Mouse (Mus musculus): ENCODE measurements around the gene Kif3a.
"Not testable (repeated sequence)": the region's sequence is repeated elsewhere in the genome, so short reads cannot be mapped to it uniquely, and the experiment has no call there.

The Kif3a gene

GRCm38 (mm10) chr11:53543021-53543420 lies 24.2 kb upstream of the Kif3a start:
- no peak for DNase-seq (ENCODE audit: extremely low read depth, low read depth)

DNA sequence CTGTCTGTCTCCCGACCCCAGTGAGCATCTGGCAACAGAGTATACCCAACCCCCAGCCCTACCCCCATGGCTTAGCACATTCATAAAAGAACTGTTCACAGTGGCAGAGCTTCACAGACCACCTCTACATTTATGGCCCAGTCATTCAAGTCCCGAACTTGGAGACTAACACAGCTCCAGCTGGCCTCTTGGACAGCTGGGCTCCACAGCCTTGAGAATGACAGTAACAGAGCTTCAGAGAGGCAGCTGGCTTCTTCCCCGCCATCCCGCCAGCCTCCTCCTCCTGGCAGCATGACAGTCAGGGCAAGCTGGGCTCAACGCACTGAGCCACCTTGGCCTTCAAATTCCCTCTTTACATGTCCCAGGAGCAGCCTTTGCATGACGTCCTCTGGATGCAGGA lies 20.9 kb upstream of the Kif3a start:
- DNase-seq (ENCODE audit: extremely low read depth, low read depth) = no peak

DNA sequence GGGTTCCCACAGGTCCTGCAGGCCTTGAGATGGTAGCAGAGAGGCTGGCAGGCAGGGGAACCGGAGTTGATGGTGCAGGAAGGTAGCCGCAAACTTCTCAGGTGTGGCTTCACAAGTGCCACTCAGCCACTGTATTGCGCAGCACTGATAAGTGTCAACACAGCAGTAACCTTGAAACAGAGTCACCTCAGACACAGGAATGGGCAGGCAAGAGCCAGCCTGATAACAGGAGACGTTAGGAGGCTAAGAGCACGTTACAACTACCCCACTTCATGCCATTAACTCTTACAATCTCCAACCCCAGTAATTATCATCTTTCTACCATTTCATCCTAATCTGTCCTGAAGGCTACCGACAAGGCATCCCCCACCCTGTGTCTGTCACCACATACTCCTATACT lies 19.6 kb upstream of the Kif3a start:
- DNase-seq (ENCODE audit: extremely low read depth, low read depth) = no peak

- DNase-seq (ENCODE audit: extremely low read depth, low read depth) = no peak
Observed at GRCm38 (mm10) chr11:53548036-53548605, 19.1 kb upstream of the Kif3a start.

DNA sequence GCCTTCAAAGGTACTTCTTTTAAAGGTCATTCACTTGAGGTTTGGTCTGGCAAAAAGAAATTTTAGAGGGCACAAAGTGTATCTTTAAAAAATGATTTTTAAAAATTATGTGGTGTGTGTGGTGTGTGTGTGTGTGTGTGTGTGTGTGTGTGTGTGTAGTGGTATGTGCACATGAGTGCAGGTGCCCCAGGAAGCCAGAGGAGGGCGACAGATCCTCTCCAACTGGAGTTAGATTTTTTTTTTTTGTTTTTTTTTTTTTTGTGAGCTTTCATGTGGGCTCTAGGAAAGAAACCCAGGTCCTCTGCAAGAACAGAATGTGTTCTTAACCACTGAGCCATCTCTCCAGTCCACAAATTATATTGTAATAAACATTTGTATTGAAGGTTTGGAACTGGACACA lies 16.5 kb upstream of the Kif3a start:
- no peak for DNase-seq (ENCODE audit: extremely low read depth, low read depth)

DNA sequence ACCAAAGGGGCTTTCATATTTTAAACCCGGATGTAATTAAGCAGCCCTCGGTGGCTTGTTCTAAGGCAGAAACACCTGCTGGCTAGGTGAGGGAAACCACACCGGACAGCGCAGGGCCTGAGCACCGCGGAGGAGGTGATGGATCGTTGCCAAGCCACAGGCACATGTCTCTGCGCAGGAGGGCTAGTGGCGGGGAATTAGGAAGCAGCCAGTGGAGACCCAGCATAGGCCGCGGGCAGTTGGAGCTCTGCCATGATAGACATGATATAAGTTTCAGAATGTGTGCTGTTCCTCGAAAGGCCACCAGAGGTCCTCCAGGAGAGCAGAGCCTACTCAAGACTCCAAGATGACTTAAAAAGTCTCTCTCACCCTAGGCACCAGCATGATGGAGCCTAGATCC lies 15.4 kb upstream of the Kif3a start:
- peak; percentile 86 for DNase-seq (ENCODE audit: extremely low read depth, low read depth)

DNA sequence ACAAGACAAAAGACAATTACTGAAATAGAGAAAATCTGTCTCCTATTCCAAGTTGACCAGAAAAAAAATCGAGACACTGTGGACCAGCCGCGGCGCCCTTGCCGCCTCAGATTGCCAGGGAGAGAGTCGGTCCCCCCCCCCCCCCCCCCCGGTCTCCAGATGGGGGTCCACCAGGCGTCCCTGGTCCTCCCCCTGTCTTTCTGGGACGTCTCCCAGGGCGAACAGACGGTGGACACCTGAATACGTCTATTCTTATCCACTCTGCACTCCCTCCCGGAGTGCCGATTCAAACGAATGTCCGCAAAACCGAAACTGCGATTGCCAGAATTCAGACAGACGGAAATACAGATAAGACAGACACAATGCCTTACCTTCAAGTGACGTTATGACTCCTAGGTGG lies 10.7 kb upstream of the Kif3a start:
- DNase-seq (ENCODE audit: extremely low read depth, low read depth) = not testable (repeated sequence)

GRCm38 (mm10) chr11:53557992-53558391 lies 9.2 kb upstream of the Kif3a start:
- DNase-seq (ENCODE audit: extremely low read depth, low read depth) = not testable (repeated sequence)

GRCm38 (mm10) chr11:53559980-53560379 lies 7.2 kb upstream of the Kif3a start:
- not testable (repeated sequence) for DNase-seq (ENCODE audit: extremely low read depth, low read depth)

DNA sequence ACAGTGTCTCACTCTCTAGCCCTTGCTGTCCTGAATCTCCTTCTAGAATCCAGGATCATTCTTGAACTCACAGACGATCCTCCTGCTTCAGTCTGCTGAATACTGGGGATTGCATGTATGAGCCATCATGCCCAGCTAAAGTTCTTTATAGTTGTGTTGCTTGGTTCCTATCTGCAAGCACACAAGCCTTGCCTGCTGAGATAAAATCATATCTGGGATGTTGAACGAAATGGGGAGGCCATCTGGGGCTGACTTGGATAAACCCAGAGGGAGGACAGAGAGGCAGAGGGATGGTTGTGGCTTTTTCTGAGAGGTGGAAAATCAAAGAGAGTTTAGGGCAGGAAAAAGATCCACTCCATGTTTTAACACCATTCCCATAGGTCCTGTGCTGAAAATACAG lies 5.2 kb upstream of the Kif3a start:
- DNase-seq (ENCODE audit: extremely low read depth, low read depth) = no peak

DNA sequence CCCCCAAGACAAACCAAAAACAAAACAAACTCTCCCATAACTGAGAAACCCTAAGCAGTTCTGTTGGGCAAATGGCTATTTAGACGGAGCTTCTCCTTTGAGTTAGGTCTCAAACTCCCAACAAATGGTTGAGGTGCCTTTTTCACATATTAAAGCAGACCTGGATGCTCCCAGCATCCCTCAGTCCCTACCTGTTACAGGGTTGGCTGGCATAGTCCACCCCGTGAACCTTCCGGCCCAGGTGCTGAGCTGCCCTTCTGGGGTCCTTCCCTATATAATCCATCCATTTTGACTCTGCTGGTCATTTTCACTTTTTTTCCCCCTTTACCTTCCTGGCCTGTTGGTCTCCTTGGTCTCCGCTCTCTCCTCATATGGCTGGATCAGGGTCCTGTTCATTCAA lies 533 bp upstream of the Kif3a start:
- DNase-seq (ENCODE audit: extremely low read depth, low read depth) = no peak

GRCm38 (mm10) chr11:53580562-53580961 lies 13.4 kb downstream of the Kif3a start:
- no peak for DNase-seq (ENCODE audit: extremely low read depth, low read depth)

DNA sequence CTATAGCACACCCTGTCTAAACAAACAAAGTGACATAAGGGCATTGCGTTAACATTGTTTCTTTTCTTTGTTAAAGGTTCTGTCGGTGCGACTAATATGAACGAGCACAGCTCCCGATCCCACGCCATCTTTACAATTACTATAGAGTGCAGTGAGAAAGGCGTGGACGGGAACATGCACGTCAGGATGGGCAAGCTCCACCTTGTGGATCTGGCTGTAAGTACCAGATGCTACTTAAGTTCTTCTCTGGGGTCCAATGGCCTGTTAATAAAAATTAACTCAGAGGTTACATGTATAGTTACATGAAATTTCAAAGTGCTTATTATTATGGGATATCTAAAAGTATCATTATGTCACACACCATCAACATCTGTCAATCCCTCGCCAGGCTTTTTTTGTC lies 16.0 kb downstream of the Kif3a start:
- DNase-seq (ENCODE audit: extremely low read depth, low read depth) = no peak

GRCm38 (mm10) chr11:53584849-53585248 lies 17.7 kb downstream of the Kif3a start:
- no peak for DNase-seq (ENCODE audit: extremely low read depth, low read depth)

- DNase-seq (ENCODE audit: extremely low read depth, low read depth) = no peak
Observed at GRCm38 (mm10) chr11:53585510-53585909, 18.3 kb downstream of the Kif3a start.

GRCm38 (mm10) chr11:53588279-53588678 lies 21.1 kb downstream of the Kif3a start:
- DNase-seq (ENCODE audit: extremely low read depth, low read depth) = no peak

DNA sequence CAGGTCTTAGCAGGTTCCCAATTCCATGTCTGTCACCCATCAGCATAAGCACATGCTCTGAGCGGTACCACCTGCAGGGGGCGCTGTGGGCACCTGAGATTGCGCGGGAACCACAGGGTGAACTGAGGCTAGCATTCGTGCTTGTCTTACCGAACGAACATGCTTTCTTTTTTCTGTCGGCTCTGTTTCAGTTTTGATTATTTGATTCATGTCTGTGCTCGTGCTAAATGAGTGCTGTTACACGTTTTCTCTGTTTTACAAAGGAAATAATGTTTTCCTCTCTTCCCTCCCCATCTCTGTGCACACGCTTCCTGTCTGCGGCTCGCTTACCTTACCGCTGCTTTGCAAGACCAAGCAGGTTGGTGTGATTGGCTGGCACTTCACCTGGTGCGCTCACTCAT lies 23.2 kb downstream of the Kif3a start:
- peak; percentile 53 for DNase-seq (ENCODE audit: extremely low read depth, low read depth)

DNA sequence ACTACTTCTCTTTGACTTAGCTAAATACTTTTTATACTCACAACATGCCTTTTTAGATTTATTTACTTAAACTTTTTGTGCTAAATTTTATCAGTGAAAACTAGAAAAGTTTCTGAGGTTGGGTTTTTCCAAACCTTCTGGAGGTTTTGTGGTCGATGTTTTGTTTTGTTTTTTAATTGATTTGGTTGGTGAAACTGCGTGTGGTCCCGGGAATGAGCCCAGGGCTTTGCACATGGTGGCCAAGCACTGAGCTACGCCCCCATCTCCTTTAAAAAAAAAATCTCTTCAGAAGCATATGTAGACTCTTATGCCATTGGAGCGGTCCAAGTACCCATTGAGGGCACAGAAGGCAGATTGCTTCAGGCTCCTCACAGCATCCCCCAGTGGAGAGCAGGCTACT lies 23.9 kb downstream of the Kif3a start:
- DNase-seq (ENCODE audit: extremely low read depth, low read depth) = no peak

GRCm38 (mm10) chr11:53604983-53605382 lies 37.8 kb downstream of the Kif3a start:
- no peak for DNase-seq (ENCODE audit: extremely low read depth, low read depth)

- DNase-seq (ENCODE audit: extremely low read depth, low read depth) = no peak
Observed at GRCm38 (mm10) chr11:53605609-53606008, 38.4 kb downstream of the Kif3a start.

GRCm38 (mm10) chr11:53609231-53609630 lies 42.1 kb downstream of the Kif3a start:
- DNase-seq (ENCODE audit: extremely low read depth, low read depth) = no peak

GRCm38 (mm10) chr11:53609672-53610071 lies 42.5 kb downstream of the Kif3a start:
- DNase-seq (ENCODE audit: extremely low read depth, low read depth) = no peak

DNA sequence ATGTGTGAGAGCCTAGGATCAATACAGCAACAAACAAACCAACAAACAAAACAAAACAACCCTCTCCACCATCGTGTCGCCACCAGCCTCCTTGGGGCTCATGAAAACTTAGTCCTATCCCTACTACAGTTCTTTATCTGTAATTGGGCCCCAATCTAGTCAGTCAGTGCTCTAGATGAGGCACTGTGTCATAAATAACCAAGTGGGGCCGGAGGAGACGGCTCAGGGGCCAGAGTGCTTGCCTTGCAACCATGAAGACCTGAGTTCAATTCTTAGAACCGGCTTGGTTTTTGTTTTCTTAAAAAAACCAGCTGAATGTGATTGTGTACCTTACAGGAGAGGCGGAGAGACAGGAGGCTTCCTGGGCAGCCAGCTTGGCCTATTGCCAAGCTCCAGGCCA lies 48.0 kb downstream of the Kif3a start:
- no peak for DNase-seq (ENCODE audit: extremely low read depth, low read depth)

DNA sequence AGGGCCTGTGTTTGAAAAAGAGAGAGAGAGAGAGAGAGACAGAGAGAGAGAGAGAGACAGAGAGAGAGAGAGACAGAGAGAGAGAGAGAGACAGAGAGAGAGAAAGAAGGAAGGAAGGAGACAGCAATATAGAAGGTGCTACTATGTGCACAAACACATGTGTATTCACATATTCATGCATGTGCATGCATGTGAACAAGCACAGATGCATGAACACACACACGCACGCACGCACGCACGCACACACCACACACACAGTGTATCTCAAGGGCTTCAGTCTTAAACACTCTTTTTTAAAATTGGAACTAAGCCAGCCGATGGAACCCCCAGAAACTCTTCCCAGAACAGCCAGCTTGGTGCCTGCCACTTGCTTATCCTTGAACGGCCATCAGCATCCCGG lies 48.4 kb downstream of the Kif3a start:
- no peak for DNase-seq (ENCODE audit: extremely low read depth, low read depth)

Measured in MEL-GATA-1-ER (cell line).